Mouse (Mus musculus) limb, embryonic 15.5 days (tissue): Measurements from ENCODE around the gene Ppa1. TPM values are rescaled to one million over a fixed set of nuclear protein-coding genes. Genes with fewer than 3 reads are reported as not detected.

Source experiments
- ATAC-seq: fragments of 200-750 bp; cut with Nextera tagmentation; 2 replicates; pipeline ENCODE4 v1.8.0; 2017; ENCODE audit warnings: low read depth, moderate TSS enrichment; ENCODE audit not compliant: insufficient number of reproducible peaks, low FRiP score, low TSS enrichment
- H3K27ac ChIP-seq: fragments of 300-500 bp; sonication (generic); 2 replicates; pipeline ENCODE4 v1.5.1; 2015; ENCODE audit warnings: moderate library complexity, mild to moderate bottlenecking, inconsistent platforms
- H3K27me3 ChIP-seq: fragments of 300-500 bp; sonication (generic); 2 replicates; pipeline ENCODE4 v1.6.1; 2015; ENCODE audit warnings: inconsistent platforms
- H3K36me3 ChIP-seq: fragments of 300-500 bp; sonication (generic); 2 replicates; pipeline ENCODE4 v1.6.1; 2015; ENCODE audit warnings: inconsistent platforms
- H3K4me1 ChIP-seq: fragments of 300-500 bp; sonication (generic); 2 replicates; pipeline ENCODE4 v1.6.1; 2015; ENCODE audit warnings: inconsistent platforms
- H3K4me2 ChIP-seq: fragments of 300-500 bp; sonication (generic); 2 replicates; pipeline ENCODE4 v1.6.1; 2015; ENCODE audit warnings: mild to moderate bottlenecking, inconsistent platforms
- H3K4me3 ChIP-seq: fragments of 300-500 bp; sonication (generic); 2 replicates; pipeline ENCODE4 v1.5.1; 2015; ENCODE audit warnings: mild to moderate bottlenecking, inconsistent platforms
- H3K9ac ChIP-seq: fragments of 300-500 bp; sonication (generic); 2 replicates; pipeline ENCODE4 v1.6.1; 2015; ENCODE audit warnings: inconsistent platforms
- H3K9me3 ChIP-seq: fragments of 300-500 bp; sonication (generic); 2 replicates; pipeline ENCODE4 v1.6.1; 2016; ENCODE audit warnings: inconsistent platforms
- WGBS: fragments of 180-500 bp; shearing (Covaris S2); methylation state at CpG from one replicate; pipeline ENCODE4 v1.1.7; 2015; 5-methylcytosine and 5-hydroxymethylcytosine counted together
- polyA plus RNA-seq: library from polyadenylated mRNA; unstranded; fragments of >200 nt; fragmentation: Nextera tagmentation; extraction: Ambion mirVana; gene quantifications from 2 replicates; pipeline ENCODE4 v1.2.1, GENCODE M21; 2015

The Ppa1 gene
- polyA plus RNA-seq, 1 experiment from 2014 or later = 176 TPM

- no peaks in the 10 kb centered on the region for H3K9me3 ChIP-seq
- H3K27me3 ChIP-seq = no peaks in the 10 kb centered on the region
- H3K9ac ChIP-seq = peak overlapping the region; percentile 48
- H3K4me2 ChIP-seq = peak overlapping the region; percentile 53
- H3K4me1 ChIP-seq = peaks cover 14% of the 10 kb centered on the region
- H3K36me3 ChIP-seq = peaks cover 16% of the 10 kb centered on the region
- H3K4me3 ChIP-seq = peak overlapping the region; percentile 91
- peak overlapping the region; percentile 94 for H3K27ac ChIP-seq
- WGBS = 35% methylated on average over 9 of the region's 9 CpGs
- no peak for ATAC-seq
Observed at GRCm38 (mm10) chr10:61679545-61679944, 31.2 kb downstream of the Ppa1 start.

- Histone ChIP-seq H3K36me3 (peaks cover 16% of the 10 kb centered on the region), H3K9me3 (no peaks in the 10 kb centered on the region), H3K4me2 (peak within 1 kb of the TSS; percentile 53), H3K4me1 (peaks cover 14% of the 10 kb centered on the region), H3K4me3 (peak within 1 kb of the TSS; percentile 91), H3K27ac (peak within 1 kb of the TSS; percentile 94), H3K27me3 (no peaks in the 10 kb centered on the region), H3K9ac (peak within 1 kb of the TSS; percentile 97)
- under 1% methylated on average over 84 of the region's 84 CpGs for WGBS
- ATAC-seq = peak; percentile 100
Observed at GRCm38 (mm10) chr10:61680015-61680913, 31.9 kb downstream of the Ppa1 start, which contains the start of gene Sar1a. Sar1a (plus strand) TSS chr10:61680299.

- 90% methylated on average over 8 of the region's 8 CpGs for WGBS
- H3K9me3 ChIP-seq = no peaks in the 10 kb centered on the region
- H3K27me3 ChIP-seq = no peaks in the 10 kb centered on the region
- no peak overlapping the region for H3K27ac ChIP-seq
- H3K36me3 ChIP-seq = peaks cover 85% of the 10 kb centered on the region
- no peak overlapping the region for H3K4me2 ChIP-seq
- no peak overlapping the region for H3K4me3 ChIP-seq
- H3K4me1 ChIP-seq = no peaks in the 10 kb centered on the region
- no peak for ATAC-seq
- no peak overlapping the region for H3K9ac ChIP-seq
Observed at GRCm38 (mm10) chr10:61689405-61689804, 41.1 kb downstream of the Ppa1 start.

- no peak for ATAC-seq
- Histone ChIP-seq H3K9ac (no peak overlapping the region), H3K27me3 (no peaks in the 10 kb centered on the region), H3K27ac (no peak overlapping the region), H3K36me3 (peaks cover 53% of the 10 kb centered on the region), H3K9me3 (no peaks in the 10 kb centered on the region), H3K4me1 (peaks cover 17% of the 10 kb centered on the region), H3K4me2 (no peak overlapping the region), H3K4me3 (no peak overlapping the region)
- WGBS = 69% methylated on average over 4 of the region's 4 CpGs
Observed at GRCm38 (mm10) chr10:61693563-61693962, 45.2 kb downstream of the Ppa1 start.

- H3K9me3 ChIP-seq = no peaks in the 10 kb centered on the region
- peak within 1 kb of the TSS; percentile 96 for H3K4me3 ChIP-seq
- peak within 1 kb of the TSS; percentile 57 for H3K27ac ChIP-seq
- H3K4me2 ChIP-seq = peak within 1 kb of the TSS; percentile 100
- peak; percentile 91 for ATAC-seq
- no peaks in the 10 kb centered on the region for H3K27me3 ChIP-seq
- H3K36me3 ChIP-seq = peaks cover 46% of the 10 kb centered on the region
- under 1% methylated on average over 42 of the region's 42 CpGs for WGBS
- peak within 1 kb of the TSS; percentile 82 for H3K9ac ChIP-seq
- H3K4me1 ChIP-seq = peaks cover 17% of the 10 kb centered on the region
Observed at GRCm38 (mm10) chr10:61694870-61695670, 46.7 kb downstream of the Ppa1 start, which contains the start of gene Tysnd1. Tysnd1 (plus strand) TSS chr10:61695514.

GRCm38 (mm10) chr10:61695703-61696559 lies 47.6 kb downstream of the Ppa1 start:
- H3K9me3 ChIP-seq = no peaks in the 10 kb centered on the region
- H3K4me3 ChIP-seq = peak overlapping the region; percentile 96
- H3K4me2 ChIP-seq = peak overlapping the region; percentile 100
- H3K27ac ChIP-seq = peak overlapping the region; percentile 57
- peak overlapping the region; percentile 82 for H3K9ac ChIP-seq
- WGBS = under 1% methylated on average over 97 of the region's 111 CpGs
- no peaks in the 10 kb centered on the region for H3K27me3 ChIP-seq
- H3K4me1 ChIP-seq = peaks cover 17% of the 10 kb centered on the region
- H3K36me3 ChIP-seq = peaks cover 40% of the 10 kb centered on the region
- ATAC-seq = no peak; the same call in 1 of the 2 replicates

GRCm38 (mm10) chr10:61696560-61696823 lies 48.1 kb downstream of the Ppa1 start:
- Histone ChIP-seq H3K9me3 (no peaks in the 10 kb centered on the region), H3K4me2 (peak overlapping the region; percentile 100), H3K9ac (peak overlapping the region; percentile 82), H3K4me3 (peak overlapping the region; percentile 96), H3K27ac (no peak overlapping the region), H3K36me3 (peaks cover 39% of the 10 kb centered on the region), H3K4me1 (peaks cover 17% of the 10 kb centered on the region), H3K27me3 (no peaks in the 10 kb centered on the region)
- WGBS = 12% methylated on average over 19 of the region's 19 CpGs
- no peak for ATAC-seq

GRCm38 (mm10) chr10:61697028-61697427 lies 48.7 kb downstream of the Ppa1 start:
- peak overlapping the region; percentile 96 for H3K4me3 ChIP-seq
- no peaks in the 10 kb centered on the region for H3K9me3 ChIP-seq
- H3K9ac ChIP-seq = peak overlapping the region; percentile 82; the same call in 1 of the 2 replicates
- 86% methylated on average over 2 of the region's 2 CpGs for WGBS
- H3K4me1 ChIP-seq = peaks cover 17% of the 10 kb centered on the region
- H3K27ac ChIP-seq = no peak overlapping the region
- ATAC-seq = no peak
- no peaks in the 10 kb centered on the region for H3K27me3 ChIP-seq
- peak overlapping the region; percentile 100 for H3K4me2 ChIP-seq
- peaks cover 39% of the 10 kb centered on the region for H3K36me3 ChIP-seq

GRCm38 (mm10) chr10:61704663-61705062 lies 56.3 kb downstream of the Ppa1 start:
- Histone ChIP-seq H3K4me3 (no peak overlapping the region), H3K27me3 (no peaks in the 10 kb centered on the region), H3K36me3 (peaks cover 34% of the 10 kb centered on the region), H3K27ac (no peak overlapping the region), H3K4me2 (no peak overlapping the region), H3K9ac (no peak overlapping the region), H3K4me1 (no peaks in the 10 kb centered on the region), H3K9me3 (no peaks in the 10 kb centered on the region)
- no peak for ATAC-seq
- WGBS = 75% methylated on average over 4 of the region's 4 CpGs

- 63% methylated on average over 6 of the region's 6 CpGs for WGBS
- no peak for ATAC-seq
- no peak overlapping the region for H3K4me2 ChIP-seq
Observed at GRCm38 (mm10) chr10:61706412-61707375, 58.3 kb downstream of the Ppa1 start.

More at GRCm38 (mm10) chr10:61706412-61707375, 58.3 kb downstream of the Ppa1 start:
- Histone ChIP-seq H3K4me1 (no peaks in the 10 kb centered on the region), H3K27me3 (no peaks in the 10 kb centered on the region), H3K4me3 (no peak overlapping the region), H3K9ac (no peak overlapping the region), H3K27ac (no peak overlapping the region), H3K9me3 (no peaks in the 10 kb centered on the region), H3K36me3 (peaks cover 25% of the 10 kb centered on the region)
